Mouse (Mus musculus): ENCODE measurements around the gene Zfp667.

GRCm38 (mm10) chr7:6252410-6252809 lies 34.0 kb upstream of the Zfp667 start, which contains the start of gene Epp13:
- TF ChIP-seq CTCF (IDR thresholded peaks at IDR 0.05; ENCODE audit: low read depth) (no peak), EP300 (IDR thresholded peaks at IDR 0.05; ENCODE audit: low read depth) (no peak)
